Mouse (Mus musculus): ENCODE data around the gene Tbc1d24. TPM values are rescaled to one million over a fixed set of nuclear protein-coding genes. Genes with fewer than 3 reads are reported as not detected.

The Tbc1d24 gene
- 6.4 and 7.0 TPM in 2 replicates for polyA plus RNA-seq (2014; fragmentation: Nextera tagmentation; extraction: Ambion mirVana)

- Histone ChIP-seq H3K4me2 (peak within 1 kb of the TSS; percentile 96), H3K9ac (peak within 1 kb of the TSS; percentile 72), H3K4me3 (ENCODE audit: low read depth, low read length) (peak within 1 kb of the TSS; percentile 71), H3K27me3 (ENCODE audit: insufficient read depth, low read length) (peaks cover 20% of the 10 kb centered on the region), H3K36me3 (ENCODE audit: insufficient read depth) (no peaks in the 10 kb centered on the region), H3K27ac (ENCODE audit: low read depth) (peak within 1 kb of the TSS; percentile 64), H3K4me1 (ENCODE audit: insufficient read depth) (peaks cover 44% of the 10 kb centered on the region), H3K9me3 (ENCODE audit: low read depth, low read length) (no peaks in the 10 kb centered on the region)
- DNase-seq (peak; percentile 98), ATAC-seq (ENCODE audit: insufficient read depth) (peak; percentile 64)
- no peak for TF ChIP-seq CTCF (IDR thresholded peaks at IDR 0.05; ENCODE audit: low read depth)
- under 1% methylated on average over 57 of the region's 65 CpGs for WGBS
Observed at GRCm38 (mm10) chr17:24205284-24205888, at the start of gene Tbc1d24. Gene Tbc1d24, minus strand, starts transcription at chr17:24205562.

- peak overlapping the region; percentile 68; the same call in 1 of the 2 replicates for H3K9ac ChIP-seq
- peaks cover 19% of the 10 kb centered on the region for H3K36me3 ChIP-seq (ENCODE audit: insufficient read depth)
- peak overlapping the region; percentile 86 for H3K4me2 ChIP-seq
- WGBS = 100% methylated on average over 2 of the region's 2 CpGs
- no peaks in the 10 kb centered on the region for H3K4me1 ChIP-seq (ENCODE audit: insufficient read depth)
- TF ChIP-seq CTCF (IDR thresholded peaks at IDR 0.05; ENCODE audit: low read depth) = no peak
- no peak for DNase-seq
- ATAC-seq (ENCODE audit: insufficient read depth) = no peak
- H3K27ac ChIP-seq (ENCODE audit: low read depth) = peak overlapping the region; percentile 91; the same call in 1 of the 2 replicates
- no peaks in the 10 kb centered on the region for H3K9me3 ChIP-seq (ENCODE audit: low read depth, low read length)
- peak overlapping the region; percentile 74; the same call in 1 of the 2 replicates for H3K4me3 ChIP-seq (ENCODE audit: low read depth, low read length)
- no peaks in the 10 kb centered on the region for H3K27me3 ChIP-seq (ENCODE audit: insufficient read depth, low read length)
Observed at GRCm38 (mm10) chr17:24252329-24252728, 47.0 kb upstream of the Tbc1d24 start.

- H3K4me3 ChIP-seq (ENCODE audit: low read depth, low read length) = peak within 1 kb of the TSS; percentile 74
- peak within 1 kb of the TSS; percentile 86 for H3K4me2 ChIP-seq
- peak within 1 kb of the TSS; percentile 91 for H3K27ac ChIP-seq (ENCODE audit: low read depth)
- ATAC-seq (ENCODE audit: insufficient read depth) = peak; percentile 100
- WGBS = under 1% methylated on average over 48 of the region's 48 CpGs
- peak within 1 kb of the TSS; percentile 88 for H3K9ac ChIP-seq
- DNase-seq = peak; percentile 99
- peak; percentile 54 for TF ChIP-seq CTCF (IDR thresholded peaks at IDR 0.05; ENCODE audit: low read depth)
- H3K36me3 ChIP-seq (ENCODE audit: insufficient read depth) = peaks cover 28% of the 10 kb centered on the region
- no peaks in the 10 kb centered on the region for H3K27me3 ChIP-seq (ENCODE audit: insufficient read depth, low read length)
- no peaks in the 10 kb centered on the region for H3K9me3 ChIP-seq (ENCODE audit: low read depth, low read length)
- H3K4me1 ChIP-seq (ENCODE audit: insufficient read depth) = no peaks in the 10 kb centered on the region
Observed at GRCm38 (mm10) chr17:24251320-24252069, 46.1 kb upstream of the Tbc1d24 start, which contains the start of gene Ccnf. Gene Ccnf, minus strand, starts transcription at chr17:24251484.

- H3K4me1 ChIP-seq (ENCODE audit: insufficient read depth) = no peaks in the 10 kb centered on the region
- peak overlapping the region; percentile 84 for H3K4me2 ChIP-seq
- DNase-seq (no peak), ATAC-seq (ENCODE audit: insufficient read depth) (no peak)
- H3K4me3 ChIP-seq (ENCODE audit: low read depth, low read length) = peak overlapping the region; percentile 74
- no peak for TF ChIP-seq CTCF (IDR thresholded peaks at IDR 0.05; ENCODE audit: low read depth)
- H3K9ac ChIP-seq = peak overlapping the region; percentile 88
- H3K36me3 ChIP-seq (ENCODE audit: insufficient read depth) = peaks cover 32% of the 10 kb centered on the region
- H3K27me3 ChIP-seq (ENCODE audit: insufficient read depth, low read length) = no peaks in the 10 kb centered on the region
- H3K27ac ChIP-seq (ENCODE audit: low read depth) = peak overlapping the region; percentile 67
- under 1% methylated on average over 32 of the region's 32 CpGs for WGBS
- no peaks in the 10 kb centered on the region for H3K9me3 ChIP-seq (ENCODE audit: low read depth, low read length)
Observed at GRCm38 (mm10) chr17:24250988-24251319, 45.6 kb upstream of the Tbc1d24 start.

GRCm38 (mm10) chr17:24248641-24249040 lies 43.3 kb upstream of the Tbc1d24 start:
- peaks cover 49% of the 10 kb centered on the region for H3K36me3 ChIP-seq (ENCODE audit: insufficient read depth)
- ATAC-seq (ENCODE audit: insufficient read depth) (no peak), DNase-seq (peak; percentile 39)
- no peaks in the 10 kb centered on the region for H3K27me3 ChIP-seq (ENCODE audit: insufficient read depth, low read length)
- TF ChIP-seq CTCF (IDR thresholded peaks at IDR 0.05; ENCODE audit: low read depth) = 0 out of 2 replicates have a peak, but pooled peaks have one; percentile 18
- 94% methylated on average over 2 of the region's 2 CpGs for WGBS
- H3K4me2 ChIP-seq = no peak overlapping the region; the same call in 1 of the 2 replicates
- H3K9me3 ChIP-seq (ENCODE audit: low read depth, low read length) = peaks cover 9% of the 10 kb centered on the region
- no peak overlapping the region for H3K4me3 ChIP-seq (ENCODE audit: low read depth, low read length)
- no peaks in the 10 kb centered on the region for H3K4me1 ChIP-seq (ENCODE audit: insufficient read depth)
- no peak overlapping the region for H3K9ac ChIP-seq
- no peak overlapping the region for H3K27ac ChIP-seq (ENCODE audit: low read depth)

GRCm38 (mm10) chr17:24244061-24244460 lies 38.7 kb upstream of the Tbc1d24 start:
- H3K27me3 ChIP-seq (ENCODE audit: insufficient read depth, low read length) = no peaks in the 10 kb centered on the region
- no peak overlapping the region for H3K4me3 ChIP-seq (ENCODE audit: low read depth, low read length)
- H3K9me3 ChIP-seq (ENCODE audit: low read depth, low read length) = peaks cover 11% of the 10 kb centered on the region
- 95% methylated on average over 8 of the region's 8 CpGs for WGBS
- H3K9ac ChIP-seq = no peak overlapping the region
- peaks cover 92% of the 10 kb centered on the region for H3K36me3 ChIP-seq (ENCODE audit: insufficient read depth)
- ATAC-seq (ENCODE audit: insufficient read depth) (no peak), DNase-seq (no peak)
- TF ChIP-seq CTCF (IDR thresholded peaks at IDR 0.05; ENCODE audit: low read depth) = no peak
- H3K4me1 ChIP-seq (ENCODE audit: insufficient read depth) = no peaks in the 10 kb centered on the region
- H3K4me2 ChIP-seq = no peak overlapping the region
- H3K27ac ChIP-seq (ENCODE audit: low read depth) = no peak overlapping the region

All from lung, embryonic 14.5 days (tissue).